Mouse (Mus musculus) limb, embryonic 13.5 days (tissue): ENCODE measurements around the gene Abhd15. TPM values are rescaled to one million over a fixed set of nuclear protein-coding genes. Genes with fewer than 3 reads are reported as not detected.

ENCODE experiments used
- ATAC-seq: fragments of 200-750 bp; cut with Nextera tagmentation; 2 replicates; pipeline ENCODE4 v1.8.0; 2017; ENCODE audit warnings: low read depth, moderate number of reproducible peaks, moderate TSS enrichment; ENCODE audit not compliant: low FRiP score
- H3K27ac ChIP-seq: fragments of 300-500 bp; sonication (generic); 2 replicates; pipeline ENCODE4 v1.5.1; 2015; ENCODE audit warnings: inconsistent platforms, mild to moderate bottlenecking, moderate library complexity
- H3K27me3 ChIP-seq: fragments of 300-500 bp; sonication (generic); 2 replicates; pipeline ENCODE4 v1.6.1; 2015; ENCODE audit warnings: mild to moderate bottlenecking, inconsistent platforms
- H3K36me3 ChIP-seq: fragments of 300-500 bp; sonication (generic); 2 replicates; pipeline ENCODE4 v1.6.1; 2015; ENCODE audit warnings: inconsistent platforms, mild to moderate bottlenecking, moderate library complexity
- H3K4me1 ChIP-seq: fragments of 300-500 bp; sonication (generic); 2 replicates; pipeline ENCODE4 v1.6.1; 2015; ENCODE audit warnings: inconsistent platforms
- H3K4me2 ChIP-seq: fragments of 300-500 bp; sonication (generic); replicated peaks from 2 replicates; pipeline ENCODE4 v1.6.1; 2015; ENCODE audit warnings: inconsistent platforms, mild to moderate bottlenecking, moderate library complexity
- H3K4me3 ChIP-seq: fragments of 300-500 bp; sonication (generic); 2 replicates; pipeline ENCODE4 v1.5.1; 2015; ENCODE audit warnings: moderate library complexity, mild to moderate bottlenecking, inconsistent platforms
- H3K9ac ChIP-seq: fragments of 300-500 bp; sonication (generic); 2 replicates; pipeline ENCODE4 v1.6.1; 2015; ENCODE audit warnings: mild to moderate bottlenecking, inconsistent platforms
- H3K9me3 ChIP-seq: fragments of 300-500 bp; sonication (generic); 2 replicates; pipeline ENCODE4 v1.6.1; 2016; ENCODE audit warnings: inconsistent platforms
- WGBS: fragments of 180-500 bp; shearing (Covaris S2); methylation state at CpG from one replicate; pipeline ENCODE4 v1.1.7; 2015; 5-methylcytosine and 5-hydroxymethylcytosine counted together
- polyA plus RNA-seq: library from polyadenylated mRNA; unstranded; fragments of >200 nt; fragmentation: Nextera tagmentation; extraction: Ambion mirVana; gene quantifications from 2 replicates; pipeline ENCODE4 v1.2.1, GENCODE M21; 2015

Abhd15 gene
- polyA plus RNA-seq, 1 experiment from 2014 or later: 1.5 TPM

- peak overlapping the region; percentile 53; the same call in 1 of the 2 replicates for H3K27ac ChIP-seq
- no peak for ATAC-seq
- peak overlapping the region; percentile 50 for H3K9ac ChIP-seq
- peak overlapping the region; percentile 96 for H3K4me2 ChIP-seq
- H3K36me3 ChIP-seq: no peaks in the 10 kb centered on the region
- H3K4me3 ChIP-seq: 0 out of 2 replicates have a peak overlapping the region, but pooled peaks have one; percentile 4
- WGBS: 47% methylated on average over 5 of the region's 5 CpGs
- H3K27me3 ChIP-seq: no peaks in the 10 kb centered on the region
- no peaks in the 10 kb centered on the region for H3K9me3 ChIP-seq
- H3K4me1 ChIP-seq: peaks cover 69% of the 10 kb centered on the region
Observed at GRCm38 (mm10) chr11:77486798-77487197, 28.1 kb upstream of the Abhd15 start.

- Histone ChIP-seq H3K4me3 (peak overlapping the region; percentile 94), H3K4me2 (peak overlapping the region; percentile 96), H3K9me3 (no peaks in the 10 kb centered on the region), H3K9ac (peak overlapping the region; percentile 88), H3K4me1 (peaks cover 76% of the 10 kb centered on the region), H3K36me3 (no peaks in the 10 kb centered on the region), H3K27ac (no peak overlapping the region), H3K27me3 (no peaks in the 10 kb centered on the region)
- no peak for ATAC-seq
- 2% methylated on average over 55 of the region's 55 CpGs for WGBS
Observed at GRCm38 (mm10) chr11:77488771-77489581, 25.9 kb upstream of the Abhd15 start.

- WGBS: under 1% methylated on average over 40 of the region's 87 CpGs
- ATAC-seq: peak; percentile 42; the same call in 1 of the 2 replicates
- H3K4me3 ChIP-seq: peak within 1 kb of the TSS; percentile 94
Observed at GRCm38 (mm10) chr11:77489591-77490235, 25.2 kb upstream of the Abhd15 start, which contains the start of gene Ankrd13b. Gene Ankrd13b, minus strand, starts transcription at chr11:77489678.

GRCm38 (mm10) chr11:77490451-77490850 is 24.5 kb upstream of the Abhd15 start:
- no peaks in the 10 kb centered on the region for H3K27me3 ChIP-seq
- peak overlapping the region; percentile 59; the same call in 1 of the 2 replicates for H3K9ac ChIP-seq
- H3K36me3 ChIP-seq: no peaks in the 10 kb centered on the region
- ATAC-seq: no peak
- H3K4me2 ChIP-seq: peak overlapping the region; percentile 96
- no peak overlapping the region for H3K27ac ChIP-seq
- H3K4me1 ChIP-seq: peaks cover 77% of the 10 kb centered on the region
- H3K4me3 ChIP-seq: peak overlapping the region; percentile 94
- H3K9me3 ChIP-seq: no peaks in the 10 kb centered on the region
- whole genome bisulfite sequencing: 67% methylated on average over 6 of the region's 6 CpGs

More at GRCm38 (mm10) chr11:77489591-77490235, 25.2 kb upstream of the Abhd15 start, which contains the start of gene Ankrd13b:
- H3K9me3 ChIP-seq: no peaks in the 10 kb centered on the region
- H3K27ac ChIP-seq: no peak within 1 kb of the TSS
- peak within 1 kb of the TSS; percentile 96 for H3K4me2 ChIP-seq
- no peaks in the 10 kb centered on the region for H3K27me3 ChIP-seq
- H3K9ac ChIP-seq: peak within 1 kb of the TSS; percentile 88
- peaks cover 77% of the 10 kb centered on the region for H3K4me1 ChIP-seq
- H3K36me3 ChIP-seq: no peaks in the 10 kb centered on the region

- Histone ChIP-seq H3K4me1 (peaks cover 77% of the 10 kb centered on the region), H3K4me2 (peak overlapping the region; percentile 96), H3K27me3 (no peaks in the 10 kb centered on the region), H3K4me3 (peak overlapping the region; percentile 94), H3K9ac (peak overlapping the region; percentile 59), H3K36me3 (no peaks in the 10 kb centered on the region), H3K27ac (peak overlapping the region; percentile 95), H3K9me3 (no peaks in the 10 kb centered on the region)
- WGBS: under 1% methylated on average over 13 of the region's 13 CpGs
- peak; percentile 77 for ATAC-seq
Observed at GRCm38 (mm10) chr11:77491123-77491501, 23.8 kb upstream of the Abhd15 start.

- WGBS: under 1% methylated on average over 23 of the region's 23 CpGs
- Histone ChIP-seq H3K27me3 (no peaks in the 10 kb centered on the region), H3K9me3 (no peaks in the 10 kb centered on the region), H3K36me3 (no peaks in the 10 kb centered on the region), H3K4me2 (peak overlapping the region; percentile 96), H3K9ac (peak overlapping the region; percentile 59), H3K4me3 (peak overlapping the region; percentile 94), H3K4me1 (peaks cover 75% of the 10 kb centered on the region), H3K27ac (peak overlapping the region; percentile 95)
- peak; percentile 80 for ATAC-seq
Observed at GRCm38 (mm10) chr11:77491502-77492291, 23.2 kb upstream of the Abhd15 start.

GRCm38 (mm10) chr11:77492311-77492871 is 22.5 kb upstream of the Abhd15 start:
- H3K9me3 ChIP-seq: no peaks in the 10 kb centered on the region
- under 1% methylated on average over 18 of the region's 18 CpGs for WGBS
- H3K9ac ChIP-seq: peak overlapping the region; percentile 93
- no peaks in the 10 kb centered on the region for H3K27me3 ChIP-seq
- H3K4me1 ChIP-seq: peaks cover 74% of the 10 kb centered on the region
- no peaks in the 10 kb centered on the region for H3K36me3 ChIP-seq
- H3K4me3 ChIP-seq: peak overlapping the region; percentile 94
- ATAC-seq: no peak
- H3K27ac ChIP-seq: peak overlapping the region; percentile 95
- H3K4me2 ChIP-seq: peak overlapping the region; percentile 96

GRCm38 (mm10) chr11:77492911-77493332 is 22.0 kb upstream of the Abhd15 start:
- Histone ChIP-seq H3K9ac (peak overlapping the region; percentile 93), H3K36me3 (no peaks in the 10 kb centered on the region), H3K27me3 (no peaks in the 10 kb centered on the region), H3K27ac (peak overlapping the region; percentile 95), H3K4me2 (peak overlapping the region; percentile 96), H3K4me3 (peak overlapping the region; percentile 94), H3K9me3 (no peaks in the 10 kb centered on the region), H3K4me1 (peaks cover 74% of the 10 kb centered on the region)
- under 1% methylated on average over 32 of the region's 32 CpGs for WGBS
- peak; percentile 66 for ATAC-seq

GRCm38 (mm10) chr11:77493512-77494343 is 21.2 kb upstream of the Abhd15 start, which contains the start of gene Git1:
Gene Git1, plus strand, starts transcription at chr11:77493562.
- H3K27ac ChIP-seq: peak within 1 kb of the TSS; percentile 95
- H3K4me2 ChIP-seq: peak within 1 kb of the TSS; percentile 96
- peak within 1 kb of the TSS; percentile 93 for H3K9ac ChIP-seq
- peaks cover 74% of the 10 kb centered on the region for H3K4me1 ChIP-seq
- 2% methylated on average over 42 of the region's 74 CpGs for WGBS
- no peaks in the 10 kb centered on the region; the same call in 1 of the 2 replicates for H3K36me3 ChIP-seq
- no peaks in the 10 kb centered on the region for H3K27me3 ChIP-seq
- H3K4me3 ChIP-seq: peak within 1 kb of the TSS; percentile 94
- no peak for ATAC-seq
- no peaks in the 10 kb centered on the region for H3K9me3 ChIP-seq

GRCm38 (mm10) chr11:77494344-77494676 is 20.6 kb upstream of the Abhd15 start:
- Histone ChIP-seq H3K27ac (peak overlapping the region; percentile 79; the same call in 1 of the 2 replicates), H3K4me2 (peak overlapping the region; percentile 96), H3K9ac (peak overlapping the region; percentile 93), H3K36me3 (peaks cover 2% of the 10 kb centered on the region), H3K9me3 (no peaks in the 10 kb centered on the region), H3K4me3 (peak overlapping the region; percentile 94), H3K4me1 (peaks cover 72% of the 10 kb centered on the region), H3K27me3 (no peaks in the 10 kb centered on the region)
- 23% methylated on average over 4 of the region's 4 CpGs for WGBS
- no peak for ATAC-seq
